Mouse (Mus musculus) left cerebral cortex, adult 11 months (tissue): ENCODE measurements around the gene Rfx4.

Experiments
- DNase-seq: peaks from one replicate; pipeline ENCODE4 v3.0.0; 2022; ENCODE audit warnings: low spot score

The Rfx4 gene

GRCm38 (mm10) chr10:84758483-84759431, 2.9 kb downstream of the Rfx4 start:
- DNase-seq: no peak

GRCm38 (mm10) chr10:84759511-84760117, 3.8 kb downstream of the Rfx4 start:
- DNase-seq: no peak

- DNase-seq: no peak
These were observed 4.6 kb downstream of the Rfx4 start for GRCm38 (mm10) chr10:84760118-84761111.

DNA sequence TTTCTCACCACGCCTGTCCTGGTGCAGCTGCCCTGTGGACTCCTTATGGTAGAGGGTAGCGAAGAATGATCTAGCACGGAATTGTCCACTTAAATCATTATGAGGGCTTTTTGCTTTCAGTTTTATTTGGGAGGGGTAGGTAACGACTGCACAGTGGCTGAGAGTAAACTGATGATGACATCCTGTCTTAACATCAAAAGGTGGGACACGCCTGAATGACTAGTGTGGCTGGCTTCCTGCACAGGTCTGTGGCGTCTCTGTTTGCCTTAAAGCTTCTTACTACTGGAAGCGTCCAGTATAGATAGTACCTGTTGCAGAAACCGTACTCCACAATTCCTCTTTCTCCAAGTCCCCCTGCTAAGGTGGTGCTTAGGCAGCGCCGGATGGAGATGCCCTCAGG, 12.9 kb downstream of the Rfx4 start:
- DNase-seq: no peak

DNA sequence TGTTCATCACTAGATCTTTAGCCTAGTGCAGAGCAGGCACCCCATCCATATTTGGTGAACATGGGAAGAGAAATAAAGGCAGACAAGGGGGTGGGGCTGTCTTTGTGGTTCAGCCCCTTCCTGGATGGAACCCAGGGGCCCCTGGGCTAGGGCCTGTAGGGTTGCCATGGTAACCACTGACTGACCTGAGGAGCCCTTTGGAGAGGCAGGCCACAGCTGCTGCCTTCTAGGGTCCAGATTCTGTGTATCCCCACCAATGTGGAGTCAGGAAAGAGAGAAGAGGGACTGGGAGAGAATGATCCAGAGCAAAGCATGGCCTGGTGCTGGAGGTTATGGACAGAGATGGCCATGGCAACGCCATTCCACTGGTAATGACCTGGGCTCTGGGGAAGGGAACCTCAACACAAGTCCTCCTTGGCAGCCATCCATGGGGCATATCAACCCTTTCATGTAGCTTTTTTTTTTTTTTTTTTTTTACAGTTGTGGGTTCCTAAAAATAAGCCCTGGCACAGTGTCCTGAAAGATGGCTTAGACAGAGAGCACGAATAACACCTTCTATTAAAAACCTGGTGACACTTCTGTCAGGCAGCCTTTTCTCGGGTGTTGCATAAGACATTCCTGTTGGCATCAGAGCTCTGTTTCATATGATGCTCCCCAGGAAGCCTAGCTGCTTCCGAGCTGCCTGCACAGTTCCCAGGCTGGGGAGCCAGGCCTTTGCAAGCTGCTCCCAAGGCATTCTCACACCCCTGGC, 16.7 kb downstream of the Rfx4 start:
- DNase-seq: peak; percentile 74

DNA sequence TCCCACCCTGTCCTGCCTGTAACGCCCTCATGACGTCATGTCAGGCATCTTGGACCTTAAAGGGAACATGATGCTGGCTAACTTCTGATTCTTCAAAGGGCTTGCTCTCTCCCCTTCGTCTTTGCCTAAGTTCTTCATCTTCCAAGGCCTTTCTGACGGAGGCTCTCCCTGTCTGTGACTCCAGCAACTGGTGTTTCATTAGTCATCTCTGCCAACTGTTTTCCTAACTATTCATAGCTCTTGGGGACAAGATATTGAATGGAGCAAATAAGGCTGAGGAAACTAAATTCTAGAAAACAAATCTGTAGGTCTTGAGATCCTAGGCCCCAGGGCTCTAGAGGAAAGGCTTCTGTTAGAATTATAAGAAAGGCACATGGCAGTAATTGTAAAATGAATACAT, 18.0 kb downstream of the Rfx4 start:
- DNase-seq: no peak

DNA sequence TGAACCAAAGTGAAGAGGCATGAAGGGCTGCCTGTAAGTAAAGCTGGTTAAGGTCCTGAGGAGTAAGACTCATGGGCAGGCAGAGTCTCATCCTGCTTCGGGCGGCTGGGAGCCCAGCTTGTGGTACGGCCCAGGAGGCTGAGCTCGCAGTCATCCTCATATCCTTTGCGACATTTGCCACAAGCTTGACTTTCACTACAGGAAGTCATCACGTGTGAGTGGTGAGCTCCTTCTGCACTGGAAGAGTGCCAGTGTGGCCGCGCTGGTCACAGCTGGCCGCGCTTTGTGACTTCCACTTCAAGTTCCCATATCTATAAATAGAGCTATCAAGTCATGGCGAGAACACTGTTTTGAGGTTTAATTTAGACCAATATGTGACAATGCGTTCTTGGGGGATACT, 18.7 kb downstream of the Rfx4 start:
- peak; percentile 38 for DNase-seq

DNA sequence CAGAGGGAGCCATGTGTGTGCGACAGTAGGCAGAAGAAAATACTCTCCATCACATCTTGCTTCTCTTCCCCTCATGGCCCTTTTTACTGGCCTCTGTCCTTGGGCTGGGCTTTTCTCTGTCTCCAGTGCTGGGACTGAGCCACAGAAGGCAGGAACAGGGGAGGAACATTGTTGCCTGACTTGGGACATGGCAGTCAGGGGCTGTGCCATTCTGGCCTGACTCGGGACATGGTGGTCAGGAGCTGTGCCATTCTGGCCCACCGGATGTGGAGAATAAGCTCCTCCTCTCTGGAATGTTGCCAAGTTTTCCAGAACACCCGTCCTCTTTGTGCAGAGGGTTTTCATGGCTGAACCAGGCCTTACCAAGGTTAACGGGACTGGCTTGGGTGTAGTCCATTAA, 21.2 kb downstream of the Rfx4 start:
- no peak for DNase-seq

DNA sequence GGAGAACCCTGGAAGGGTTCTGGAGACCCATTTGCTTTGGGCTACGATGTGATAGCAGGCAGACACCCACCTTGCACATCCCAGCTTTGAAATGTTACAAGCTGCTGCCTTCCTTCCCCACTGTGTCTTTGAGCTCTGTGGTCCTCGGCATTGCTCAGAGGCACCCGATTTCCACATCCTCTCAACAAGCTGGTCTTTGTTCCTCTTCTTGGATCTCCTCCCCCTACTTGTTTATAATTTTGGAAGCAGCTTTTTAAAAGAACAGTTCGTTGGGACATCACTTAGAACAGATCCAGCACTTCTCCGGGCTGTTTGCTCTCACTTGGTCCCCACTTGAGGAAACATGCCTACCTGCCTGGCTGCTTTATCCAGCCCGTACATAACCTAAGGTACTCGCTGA, 22.1 kb downstream of the Rfx4 start:
- DNase-seq: no peak

GRCm38 (mm10) chr10:84780828-84781227, 25.0 kb downstream of the Rfx4 start:
- no peak for DNase-seq

DNA sequence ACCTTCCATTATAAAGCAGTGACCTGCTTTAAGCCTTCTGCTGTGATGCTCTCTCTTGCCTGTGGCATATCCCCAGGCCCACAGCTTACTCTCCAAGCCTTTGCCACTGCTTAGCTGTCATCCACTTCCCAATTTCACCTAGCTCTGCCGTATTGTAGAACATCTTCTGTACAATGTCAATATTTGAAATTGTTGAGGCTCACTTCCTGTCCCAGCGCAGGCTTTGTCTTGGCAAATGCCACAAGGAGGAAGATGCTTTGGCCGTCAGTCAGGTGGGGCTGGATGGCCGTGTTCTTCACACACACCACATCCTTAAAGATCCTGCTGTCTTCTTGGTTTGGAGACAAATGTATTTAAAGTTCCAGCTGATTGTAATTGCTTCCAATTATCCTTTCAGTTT, 29.5 kb downstream of the Rfx4 start:
- no peak for DNase-seq

DNA sequence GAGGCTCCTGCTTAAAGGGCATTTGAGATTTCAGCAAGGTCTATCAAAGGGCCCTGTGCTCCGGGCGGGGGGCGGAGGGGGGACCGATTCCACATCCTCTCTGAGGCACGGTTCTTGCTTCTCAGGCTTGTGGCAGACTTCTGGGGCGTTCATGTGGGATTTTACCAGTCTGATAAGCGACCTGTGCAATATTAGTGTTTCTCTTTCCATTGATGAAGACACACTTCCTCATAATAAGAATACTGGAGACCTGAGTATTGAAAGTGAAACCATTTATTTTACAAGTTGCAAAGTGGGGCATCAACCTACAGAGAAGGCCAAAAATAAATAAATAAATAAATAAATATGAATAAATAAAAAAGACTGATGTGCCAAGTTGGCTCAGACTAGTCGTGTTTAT, 34.5 kb downstream of the Rfx4 start:
- no peak for DNase-seq

GRCm38 (mm10) chr10:84791181-84791580, 35.3 kb downstream of the Rfx4 start:
- DNase-seq: no peak

DNA sequence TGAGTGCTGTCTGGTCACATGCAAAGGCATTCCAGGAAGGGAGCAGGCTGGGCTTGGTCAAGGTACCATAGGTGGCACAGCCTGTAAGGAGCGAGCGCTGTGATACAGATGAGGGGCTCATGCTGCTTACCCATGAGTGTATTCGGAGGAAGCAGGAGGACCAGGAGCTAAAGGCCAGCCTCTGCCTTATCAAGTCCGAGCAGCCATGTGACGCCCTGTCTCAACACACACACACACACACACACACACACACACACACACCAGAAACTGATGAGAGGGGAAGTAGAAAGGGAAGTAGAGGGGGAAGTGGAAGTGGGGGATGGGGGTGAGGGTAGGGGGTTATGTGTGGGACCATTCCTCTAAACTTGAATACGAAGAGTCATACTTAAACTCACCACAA, 45.7 kb downstream of the Rfx4 start:
- no peak for DNase-seq

GRCm38 (mm10) chr10:84803216-84803844, 47.5 kb downstream of the Rfx4 start:
- DNase-seq: no peak

DNA sequence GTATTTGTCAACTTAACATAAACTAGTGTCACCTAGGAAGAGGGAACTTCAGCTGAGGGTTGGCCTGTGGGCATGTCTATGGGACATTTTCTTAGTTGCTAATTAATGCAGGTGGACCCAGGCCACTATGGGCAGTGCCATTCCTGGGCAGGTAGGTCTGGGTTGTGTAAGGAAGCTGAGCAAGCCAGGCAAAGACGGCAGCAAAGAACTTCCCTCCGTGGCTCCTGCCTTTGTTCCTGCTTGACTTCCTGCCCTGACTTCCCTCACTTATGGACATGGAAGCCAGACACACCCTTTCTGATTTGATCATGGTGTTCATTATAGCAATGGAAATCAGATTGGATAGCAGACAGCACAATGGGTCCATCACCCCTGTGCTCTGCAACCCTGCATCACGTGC, 49.7 kb downstream of the Rfx4 start:
- DNase-seq: no peak

DNA sequence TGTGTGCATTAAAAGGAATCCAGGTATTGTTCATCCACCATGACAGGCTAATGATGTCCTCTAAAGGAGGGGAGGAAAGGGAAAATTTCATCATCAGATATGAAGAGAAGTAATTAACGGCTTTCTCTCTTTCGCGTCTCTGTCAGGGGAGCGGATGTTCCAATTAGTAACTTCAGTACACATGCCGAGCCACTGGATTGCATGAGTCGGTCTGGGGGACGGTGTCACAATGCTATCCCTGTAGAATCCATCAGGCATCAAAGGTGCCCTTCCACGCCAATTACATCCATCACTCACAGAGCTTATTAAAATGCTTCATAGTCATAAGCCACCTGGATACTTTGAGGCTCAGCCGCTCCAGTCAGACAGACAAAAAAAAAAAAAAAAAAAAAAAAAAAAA, 51.3 kb downstream of the Rfx4 start:
- DNase-seq: no peak

DNA sequence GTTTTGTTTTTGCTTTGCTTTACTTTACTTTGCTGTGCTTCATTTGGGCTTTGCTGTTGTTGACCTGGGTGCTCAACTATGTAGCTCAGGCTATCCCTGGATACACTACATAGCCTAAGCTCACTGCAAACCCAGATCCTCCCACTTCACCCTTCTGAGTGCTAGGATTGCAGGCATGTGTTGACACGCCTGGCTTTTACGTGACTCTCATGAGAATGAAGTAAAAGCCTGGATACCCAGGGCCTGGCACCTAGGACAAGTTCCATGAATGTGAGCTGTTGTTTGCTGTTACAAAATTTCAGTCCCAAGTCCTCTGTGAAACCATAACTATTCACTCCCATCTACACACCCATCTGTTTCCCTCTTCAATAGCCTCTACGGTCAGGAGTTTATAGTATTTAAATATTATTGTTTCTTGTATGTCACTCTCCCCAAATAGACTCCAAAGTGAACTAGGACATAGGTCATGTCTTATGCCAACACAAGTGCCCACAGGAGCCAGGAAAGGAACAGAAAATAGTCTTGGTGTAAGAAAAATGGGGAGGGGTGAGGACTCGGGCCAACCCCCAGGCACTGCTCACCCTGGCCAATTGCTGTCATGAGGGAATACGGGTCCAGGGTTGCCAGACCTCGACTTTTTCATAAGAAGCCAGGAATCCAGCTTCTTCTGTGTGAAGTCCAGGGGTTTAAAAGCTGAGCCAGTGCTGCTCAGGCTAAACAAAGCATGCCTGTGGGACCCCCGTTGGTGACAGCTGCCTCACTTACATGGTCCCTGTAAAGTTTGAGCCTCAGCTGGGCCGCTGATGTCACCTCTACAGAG, 54.4 kb downstream of the Rfx4 start:
- no peak for DNase-seq

DNA sequence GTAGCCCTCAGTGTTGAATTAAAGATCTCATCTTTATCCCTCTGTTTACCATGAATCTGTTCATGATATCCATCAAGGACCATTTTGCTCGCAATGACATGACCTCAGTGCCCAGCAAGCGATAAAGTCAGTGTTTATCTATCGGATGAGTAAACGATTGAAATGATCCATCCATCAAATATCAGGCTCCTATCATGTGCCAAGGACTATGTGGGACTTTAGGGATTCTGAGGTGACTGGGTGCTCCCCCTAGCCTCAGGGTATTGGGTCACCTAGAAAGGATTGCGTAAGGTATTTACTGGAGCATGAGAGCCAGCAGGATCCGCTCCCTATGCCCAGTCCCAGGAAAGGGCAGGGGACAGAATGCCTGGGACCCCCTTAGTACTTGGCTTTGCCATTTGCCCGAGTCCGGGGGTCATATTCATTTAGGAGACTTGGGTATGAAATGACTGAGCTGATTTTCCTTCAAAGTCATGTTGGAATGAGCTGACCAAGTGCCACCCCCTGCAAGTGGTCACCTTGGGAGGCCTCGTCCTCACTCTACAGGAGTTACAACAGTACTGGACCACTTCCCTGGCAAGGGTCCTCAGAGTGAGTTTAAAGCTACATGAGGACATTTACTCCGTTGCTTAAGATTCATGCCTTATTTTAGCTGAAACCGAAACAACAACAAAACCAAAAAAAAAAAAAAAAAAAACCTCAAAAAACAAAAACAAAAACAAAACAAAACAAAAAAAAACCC, 55.5 kb downstream of the Rfx4 start:
- DNase-seq: no peak

GRCm38 (mm10) chr10:84811913-84812295, 56.0 kb downstream of the Rfx4 start:
- DNase-seq: no peak
